Mouse (Mus musculus): ENCODE data around the gene Amfr.

- no peak for TF ChIP-seq GATA1 (IDR thresholded peaks at IDR 0.05; ENCODE audit: low read length)
- no peak for TF ChIP-seq TAL1 (IDR thresholded peaks at IDR 0.05; ENCODE audit: low read length)
Measured at GRCm38 (mm10) chr8:93946397-93946796, 66.2 kb downstream of the Amfr start.
